Mouse (Mus musculus): ENCODE data around the gene Efcab9. TPM values are rescaled to one million over a fixed set of nuclear protein-coding genes. Genes with fewer than 3 reads are reported as not detected.
A peak's percentile ranks its signal among the peaks of the same experiment; 100 is the strongest.

Efcab9 gene
- total and polyA plus RNA-seq, 3 experiments = 0.77 to 1.3 TPM; not detected in 1

- H3K27ac ChIP-seq (ENCODE audit: control insufficient read depth, low read depth, low read length) = no peak overlapping the region
- peaks cover 0 to 15% of the 10 kb centered on the region in 2 experiments; a peak in 2 of 4 replicates for H3K36me3 ChIP-seq (ENCODE audit: control insufficient read depth in 1 of 2, insufficient read depth in 2 of 2, low read length in 2 of 2)
- no peak for TF ChIP-seq MXI1 (IDR thresholded peaks at IDR 0.05; ENCODE audit: low read depth, low read length)
- TF ChIP-seq UBTF (IDR thresholded peaks at IDR 0.05; ENCODE audit: borderline replicate concordance, insufficient read depth, low read depth, low read length) = no peak
- no peak for TF ChIP-seq ZNF384 (IDR thresholded peaks at IDR 0.05; ENCODE audit: low read depth, low read length)
- TF ChIP-seq TAL1 (IDR thresholded peaks at IDR 0.05; ENCODE audit: low read length) = peak; percentile 17; the same call in 1 of the 2 replicates
- TF ChIP-seq TCF12 (IDR thresholded peaks at IDR 0.05; ENCODE audit: low read depth, low read length) = no peak
- no peaks in the 10 kb centered on the region for H3K9me3 ChIP-seq (replicated peaks; ENCODE audit: insufficient read depth, low read length)
- H3K79me2 ChIP-seq (ENCODE audit: control insufficient read depth, insufficient read depth, low read length, poor library complexity) = no peaks in the 10 kb centered on the region
- no peak overlapping the region for H3K9ac ChIP-seq (ENCODE audit: control insufficient read depth, low read depth, low read length, poor library complexity, severe bottlenecking)
- H3K4me1 ChIP-seq (ENCODE audit: control insufficient read depth in 1 of 2, insufficient read depth in 2 of 2, low read length in 2 of 2) = peaks cover 4 to 31% of the 10 kb centered on the region in 2 experiments
- H3K4me3 ChIP-seq (ENCODE audit: control insufficient read depth in 1 of 2, insufficient read depth in 1 of 2, low read depth in 2 of 2, low read length in 2 of 2) = no peak overlapping the region
- DNase-seq (ENCODE audit: low read depth, low spot score) = no peak
- H3K27me3 ChIP-seq (ENCODE audit: control insufficient read depth in 1 of 2, insufficient read depth in 2 of 2, low read length in 2 of 2) = no peaks in the 10 kb centered on the region
Observed at GRCm38 (mm10) chr11:32566184-32566583, 34.3 kb upstream of the Efcab9 start.

- peak overlapping the region; percentile 13 for H3K27ac ChIP-seq (ENCODE audit: control insufficient read depth, low read depth, low read length)
- H3K27me3 ChIP-seq (ENCODE audit: control insufficient read depth in 1 of 2, insufficient read depth in 2 of 2, low read length in 2 of 2) = no peaks in the 10 kb centered on the region
- H3K9ac ChIP-seq (ENCODE audit: control insufficient read depth, low read depth, low read length, poor library complexity, severe bottlenecking) = no peak overlapping the region
- no peaks in the 10 kb centered on the region for H3K79me2 ChIP-seq (ENCODE audit: control insufficient read depth, insufficient read depth, low read length, poor library complexity)
- peaks cover 4 to 31% of the 10 kb centered on the region in 2 experiments for H3K4me1 ChIP-seq (ENCODE audit: control insufficient read depth in 1 of 2, insufficient read depth in 2 of 2, low read length in 2 of 2)
- no peaks in the 10 kb centered on the region for H3K9me3 ChIP-seq (replicated peaks; ENCODE audit: insufficient read depth, low read length)
- DNase-seq (ENCODE audit: low read depth, low spot score) = peak; percentile 90
- TF ChIP-seq MEF2A (IDR thresholded peaks at IDR 0.05; ENCODE audit: extremely low read depth, insufficient replicate concordance, low read depth, low read length, poor library complexity, severe bottlenecking) (no peak), EP300 (IDR thresholded peaks at IDR 0.05; ENCODE audit: low read depth in 1 of 2, low read length in 2 of 2) (peak in 1 of 2 experiments; percentile 71; a peak in 1 of 4 replicates), ELF1 (IDR thresholded peaks at IDR 0.05; ENCODE audit: low read depth, low read length) (peak; percentile 41; the same call in 1 of the 2 replicates), ZNF384 (IDR thresholded peaks at IDR 0.05; ENCODE audit: low read depth, low read length) (peak; percentile 98), GABPA (IDR thresholded peaks at IDR 0.05; ENCODE audit: low read depth, low read length) (no peak), SIN3A (IDR thresholded peaks at IDR 0.05; ENCODE audit: low read length) (no peak), ZKSCAN1 (IDR thresholded peaks at IDR 0.05; ENCODE audit: low read depth, low read length) (0 out of 2 replicates have a peak, but pooled peaks have one; percentile 17), RCOR1 (IDR thresholded peaks at IDR 0.05; ENCODE audit: low read depth, low read length) (peak; percentile 43; the same call in 1 of the 2 replicates), MYC (IDR thresholded peaks at IDR 0.05; ENCODE audit: low read depth, low read length) (0 out of 2 replicates have a peak, but pooled peaks have one; percentile 19)
- peaks cover 0 to 15% of the 10 kb centered on the region in 2 experiments; a peak in 2 of 4 replicates for H3K36me3 ChIP-seq (ENCODE audit: control insufficient read depth in 1 of 2, insufficient read depth in 2 of 2, low read length in 2 of 2)
- no peak overlapping the region for H3K4me3 ChIP-seq (ENCODE audit: control insufficient read depth in 1 of 2, insufficient read depth in 1 of 2, low read depth in 2 of 2, low read length in 2 of 2)
Observed at GRCm38 (mm10) chr11:32565088-32565487, 33.2 kb upstream of the Efcab9 start.

- DNase-seq (ENCODE audit: low read depth, low spot score) = no peak
- H3K9me3 ChIP-seq (replicated peaks; ENCODE audit: insufficient read depth, low read length) = no peaks in the 10 kb centered on the region
- H3K79me2 ChIP-seq (ENCODE audit: control insufficient read depth, insufficient read depth, low read length, poor library complexity) = no peaks in the 10 kb centered on the region
- H3K9ac ChIP-seq (ENCODE audit: control insufficient read depth, low read depth, low read length, poor library complexity, severe bottlenecking) = no peak overlapping the region
- H3K27me3 ChIP-seq (ENCODE audit: control insufficient read depth in 1 of 2, insufficient read depth in 2 of 2, low read length in 2 of 2) = no peaks in the 10 kb centered on the region
- TF ChIP-seq ZC3H11A (IDR thresholded peaks at IDR 0.05; ENCODE audit: low read depth, low read length) (no peak), GATA1 (IDR thresholded peaks at IDR 0.05; ENCODE audit: low read depth, low read length) (no peak), RCOR1 (IDR thresholded peaks at IDR 0.05; ENCODE audit: low read depth, low read length) (no peak), ETS1 (IDR thresholded peaks at IDR 0.05; ENCODE audit: low read depth, low read length) (no peak), SIN3A (IDR thresholded peaks at IDR 0.05; ENCODE audit: low read length) (no peak), USF2 (IDR thresholded peaks at IDR 0.05; ENCODE audit: borderline replicate concordance in 1 of 2, insufficient read depth in 1 of 2, low read depth in 1 of 2, low read length in 2 of 2) (no peak), TBP (IDR thresholded peaks at IDR 0.05; ENCODE audit: low read depth, low read length) (no peak), ZNF384 (IDR thresholded peaks at IDR 0.05; ENCODE audit: low read depth, low read length) (no peak), BHLHE40 (IDR thresholded peaks at IDR 0.05; ENCODE audit: borderline replicate concordance, low read depth, low read length) (no peak), POLR2AphosphoS5 (IDR thresholded peaks at IDR 0.05; ENCODE audit: borderline replicate concordance, low read depth, low read length) (no peak), TCF12 (IDR thresholded peaks at IDR 0.05; ENCODE audit: low read depth, low read length) (no peak), MEF2A (IDR thresholded peaks at IDR 0.05; ENCODE audit: extremely low read depth, insufficient replicate concordance, low read depth, low read length, poor library complexity, severe bottlenecking) (no peak)
- H3K4me3 ChIP-seq (ENCODE audit: control insufficient read depth in 1 of 2, insufficient read depth in 1 of 2, low read depth in 2 of 2, low read length in 2 of 2) = no peak overlapping the region
- peaks cover 0 to 15% of the 10 kb centered on the region in 2 experiments; a peak in 2 of 4 replicates for H3K36me3 ChIP-seq (ENCODE audit: control insufficient read depth in 1 of 2, insufficient read depth in 2 of 2, low read length in 2 of 2)
- peaks cover 4 to 31% of the 10 kb centered on the region in 2 experiments for H3K4me1 ChIP-seq (ENCODE audit: control insufficient read depth in 1 of 2, insufficient read depth in 2 of 2, low read length in 2 of 2)
- H3K27ac ChIP-seq (ENCODE audit: control insufficient read depth, low read depth, low read length) = peak overlapping the region; percentile 5; the same call in 1 of the 2 replicates
Observed at GRCm38 (mm10) chr11:32564629-32565028, 32.7 kb upstream of the Efcab9 start.

All from MEL (cell line).